Mouse (Mus musculus): ENCODE results near the gene Chkb. TPM values are rescaled to one million over a fixed set of nuclear protein-coding genes. Genes with fewer than 3 reads are reported as not detected.

Chkb gene
- total RNA-seq, 4 experiments from 2014 or later: 23.3 to 25.8 (median 25.1) TPM

- DNase-seq (ENCODE audit: low spot score in 2 of 2): no peak
These were observed 30.0 kb downstream of the Chkb start for GRCm38 (mm10) chr15:89399716-89400115.

- no peak for DNase-seq (ENCODE audit: low spot score in 2 of 2)
These were observed 31.6 kb downstream of the Chkb start for GRCm38 (mm10) chr15:89398146-89398545.

GRCm38 (mm10) chr15:89396883-89397282 lies 32.8 kb downstream of the Chkb start:
- no peak for DNase-seq (ENCODE audit: low spot score in 2 of 2)

GRCm38 (mm10) chr15:89390081-89390480 lies 39.6 kb downstream of the Chkb start:
- DNase-seq (ENCODE audit: low spot score in 2 of 2): no peak

- DNase-seq (ENCODE audit: low spot score in 2 of 2): no peak
These were observed 42.6 kb downstream of the Chkb start for GRCm38 (mm10) chr15:89387127-89387526.

GRCm38 (mm10) chr15:89384617-89385016 lies 45.1 kb downstream of the Chkb start, which contains the start of gene Klhdc7b:
Klhdc7b (plus strand) TSS chr15:89384917.
- DNase-seq (ENCODE audit: low spot score in 2 of 2): no peak

- no peak for DNase-seq (ENCODE audit: low spot score in 2 of 2)
These were observed 50.3 kb downstream of the Chkb start for GRCm38 (mm10) chr15:89379429-89379828.

- no peak for DNase-seq (ENCODE audit: low spot score in 2 of 2)
These were observed 50.8 kb downstream of the Chkb start, which contains the start of gene Odf3b for GRCm38 (mm10) chr15:89378831-89379401. Odf3b (minus strand) TSS chr15:89379282.

- DNase-seq (ENCODE audit: low spot score in 2 of 2): no peak
These were observed 51.5 kb downstream of the Chkb start for GRCm38 (mm10) chr15:89377938-89378828.

GRCm38 (mm10) chr15:89377362-89377761 lies 52.3 kb downstream of the Chkb start:
- DNase-seq (ENCODE audit: low spot score in 2 of 2): no peak

GRCm38 (mm10) chr15:89376957-89377356 lies 52.8 kb downstream of the Chkb start, which contains the start of gene Tymp:
Tymp (minus strand) TSS chr15:89377039.
- DNase-seq (ENCODE audit: low spot score in 2 of 2): no peak

Other genes with a start within 250 kb of the Chkb start
- gene Plxnb2, start 249.1 kb downstream of the Chkb start, total RNA-seq (2022): 1 to 10 TPM; 4.5 to 6.3 (median 5.3) TPM
- gene Dennd6b, start 233.4 kb downstream of the Chkb start, total RNA-seq (2022): 1 to 10 TPM; 8.3 to 9.4 (median 9.2) TPM
- 100 to 1,000 TPM in 3 of 4 experiments, 10 to 100 TPM in 1; 97.2 to 102 (median 101) TPM for gene Ppp6r2, start 218.4 kb downstream of the Chkb start, total RNA-seq (2022)
- gene Sbf1, start 114.6 kb downstream of the Chkb start, total RNA-seq (2022): 100 to 1,000 TPM in 1 of 4 experiments, 10 to 100 TPM in 3; 64.8 to 105 (median 72.5) TPM
- not detected for gene Adm2, start 107.2 kb downstream of the Chkb start, total RNA-seq (2022)
- not detected for gene Miox, start 95.5 kb downstream of the Chkb start, total RNA-seq (2022)
- 10 to 100 TPM; 10.8 to 16.9 (median 13.5) TPM for gene Lmf2, start 74.2 kb downstream of the Chkb start, total RNA-seq (2022)
- gene Ncaph2, start 74.2 kb downstream of the Chkb start, total RNA-seq (2022): 10 to 100 TPM; 43.4 to 46.6 (median 45.1) TPM
- gene Sco2, start 56.1 kb downstream of the Chkb start, total RNA-seq (2022): 10 to 100 TPM; 13.1 to 15.5 (median 14.1) TPM
- gene Tymp, start 52.9 kb downstream of the Chkb start, total RNA-seq (2022): under 1 TPM; 0.34 to 0.51 (median 0.47) TPM
- 1 to 10 TPM in 1 of 4 experiments, under 1 TPM in 2, not detected in 1; 0.41 to 1.5 (median 0.72) TPM for gene Odf3b, start 50.6 kb downstream of the Chkb start, total RNA-seq (2022)
- not detected for gene Klhdc7b, start 45.0 kb downstream of the Chkb start, total RNA-seq (2022)
- gene Syce3, start 19.4 kb downstream of the Chkb start, total RNA-seq (2022): not detected
- gene Cpt1b, start 4.0 kb downstream of the Chkb start, total RNA-seq (2022): 100 to 1,000 TPM; 220 to 274 (median 238) TPM
- gene C730034F03Rik, start 319 bp downstream of the Chkb start, total RNA-seq (2022): under 1 TPM in 3 of 4 experiments, not detected in 1; 0.27 to 0.61 (median 0.31) TPM
- 1 to 10 TPM in 2 of 4 experiments, under 1 TPM in 2; 0.81 to 2.2 (median 1.0) TPM for gene Gm44502, start 212 bp downstream of the Chkb start, total RNA-seq (2022)
- under 1 TPM in 3 of 4 experiments, not detected in 1; 0.10 to 0.65 (median 0.56) TPM for gene Mapk8ip2, start 24.0 kb upstream of the Chkb start, total RNA-seq (2022)
- gene Arsa, start 47.5 kb upstream of the Chkb start, total RNA-seq (2022): 1 to 10 TPM; 1.7 to 3.9 (median 2.8) TPM
- 10 to 100 TPM in 2 of 4 experiments, 1 to 10 TPM in 2; 5.9 to 11.7 (median 8.8) TPM for gene Shank3, start 69.7 kb upstream of the Chkb start, total RNA-seq (2022)
- gene Acr, start 138.4 kb upstream of the Chkb start, total RNA-seq (2022): under 1 TPM in 1 of 4 experiments, not detected in 3; 0.51 TPM
- gene Rabl2, start 162.0 kb upstream of the Chkb start, total RNA-seq (2022): 1 to 10 TPM; 2.2 to 3.0 (median 2.6) TPM

Measured in gastrocnemius, adult 8-10 months (tissue).